Mouse (Mus musculus): ENCODE results near the gene BC003965.

BC003965 gene

DNA sequence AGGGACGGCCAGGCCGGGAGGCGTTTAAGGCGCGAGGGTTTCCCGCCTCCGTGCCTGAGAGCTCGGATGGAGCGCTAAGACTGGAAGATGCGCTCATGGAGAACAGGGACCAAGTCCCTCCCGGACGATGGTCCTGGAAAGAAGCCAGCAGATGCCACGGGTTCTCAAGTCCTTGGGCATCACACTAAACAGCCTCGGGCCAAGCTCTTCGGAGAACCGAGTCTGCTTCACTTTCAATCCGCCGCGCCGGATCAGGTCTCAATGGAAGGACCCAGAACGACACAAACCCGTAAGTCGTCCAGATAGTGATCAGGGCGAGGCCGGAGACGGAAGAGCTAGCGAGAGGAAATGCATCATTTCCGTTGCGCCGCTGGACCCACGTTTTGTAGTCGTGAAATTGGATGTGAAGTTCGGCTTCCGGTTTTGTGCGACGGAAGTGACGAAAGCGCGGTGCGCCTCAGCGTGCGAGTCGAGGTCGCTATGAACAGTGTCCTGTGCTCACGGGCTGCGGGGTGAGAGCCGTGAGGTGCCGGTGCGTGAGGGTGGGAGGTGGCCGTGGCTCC lies at the start of gene BC003965:
TSS of gene BC003965 (plus strand) at position 426 of the 563 bp plus-strand sequence.
- peak; percentile 98 for DNase-seq (ENCODE audit: extremely low read depth, low read depth)

DNA sequence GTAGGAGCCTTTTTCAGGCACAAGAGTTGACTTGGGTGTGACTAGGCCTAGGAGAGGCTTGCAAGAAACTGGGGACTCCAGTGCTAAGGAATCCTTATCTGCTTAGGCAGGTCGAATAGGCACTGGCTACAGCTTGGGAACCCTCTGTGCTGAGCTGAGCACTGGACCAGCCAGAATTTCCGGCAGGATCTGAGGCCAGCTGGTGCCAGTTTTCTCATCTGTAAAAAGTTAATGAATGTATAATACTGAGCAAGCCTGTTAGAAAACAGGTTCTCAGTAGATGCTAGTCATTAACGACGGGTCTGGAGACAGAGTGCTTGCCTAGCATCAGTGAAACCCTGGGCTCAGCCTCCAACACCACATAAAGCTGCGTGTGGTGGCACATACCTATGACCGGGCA lies 48.7 kb upstream of the BC003965 start:
- no peak for DNase-seq (ENCODE audit: extremely low read depth, low read depth)

DNA sequence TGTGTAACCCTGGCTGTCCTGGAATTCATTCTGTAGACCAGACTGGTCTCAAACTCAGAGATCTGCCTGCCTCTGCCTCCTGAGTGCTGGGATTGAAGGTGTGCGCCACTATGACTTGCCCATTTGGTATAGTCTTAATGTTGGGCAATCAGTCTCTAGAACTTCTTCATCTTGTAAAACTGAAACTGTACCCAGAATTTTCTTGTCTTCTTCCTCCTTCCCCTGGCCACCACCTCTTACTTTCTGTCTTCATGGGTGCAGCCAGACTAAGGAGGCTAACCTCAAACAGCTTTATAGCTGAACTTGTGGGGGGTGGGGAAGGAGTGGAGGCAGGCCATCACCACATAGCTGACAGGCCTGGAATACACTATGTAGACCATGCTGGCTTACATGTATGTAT lies 45.6 kb upstream of the BC003965 start:
- no peak for DNase-seq (ENCODE audit: extremely low read depth, low read depth)

GRCm38 (mm10) chr17:25139960-25140359 lies 44.4 kb upstream of the BC003965 start:
- no peak for DNase-seq (ENCODE audit: extremely low read depth, low read depth)

GRCm38 (mm10) chr17:25162161-25162560 lies 22.2 kb upstream of the BC003965 start, which contains the start of gene Ccdc154:
Gene Ccdc154 (plus strand): TSS chr17:25162461.
- DNase-seq (ENCODE audit: extremely low read depth, low read depth), result no peak

DNA sequence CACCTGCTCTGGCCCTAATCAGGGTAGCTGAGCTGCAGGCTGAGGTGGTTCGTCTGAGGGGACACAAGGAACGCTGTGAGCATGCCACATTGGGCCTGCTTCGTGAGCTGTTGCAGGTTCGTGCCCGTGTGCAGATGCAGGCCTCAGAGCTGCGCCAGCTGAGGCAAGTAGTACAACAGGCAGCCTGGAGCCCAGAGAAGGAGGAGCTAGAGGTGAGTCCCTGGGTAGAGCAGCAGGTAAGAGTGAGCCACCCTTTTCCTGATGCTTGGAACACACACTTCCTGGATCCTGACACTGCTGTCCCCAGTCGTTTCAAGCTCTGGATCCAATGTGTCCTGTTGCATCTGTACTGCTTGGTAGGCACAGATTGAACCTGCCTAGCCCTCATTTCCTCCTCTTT lies 21.0 kb upstream of the BC003965 start:
- DNase-seq (ENCODE audit: extremely low read depth, low read depth), result no peak

- no peak for DNase-seq (ENCODE audit: extremely low read depth, low read depth)
These were observed 19.6 kb upstream of the BC003965 start for GRCm38 (mm10) chr17:25164770-25165169.

DNA sequence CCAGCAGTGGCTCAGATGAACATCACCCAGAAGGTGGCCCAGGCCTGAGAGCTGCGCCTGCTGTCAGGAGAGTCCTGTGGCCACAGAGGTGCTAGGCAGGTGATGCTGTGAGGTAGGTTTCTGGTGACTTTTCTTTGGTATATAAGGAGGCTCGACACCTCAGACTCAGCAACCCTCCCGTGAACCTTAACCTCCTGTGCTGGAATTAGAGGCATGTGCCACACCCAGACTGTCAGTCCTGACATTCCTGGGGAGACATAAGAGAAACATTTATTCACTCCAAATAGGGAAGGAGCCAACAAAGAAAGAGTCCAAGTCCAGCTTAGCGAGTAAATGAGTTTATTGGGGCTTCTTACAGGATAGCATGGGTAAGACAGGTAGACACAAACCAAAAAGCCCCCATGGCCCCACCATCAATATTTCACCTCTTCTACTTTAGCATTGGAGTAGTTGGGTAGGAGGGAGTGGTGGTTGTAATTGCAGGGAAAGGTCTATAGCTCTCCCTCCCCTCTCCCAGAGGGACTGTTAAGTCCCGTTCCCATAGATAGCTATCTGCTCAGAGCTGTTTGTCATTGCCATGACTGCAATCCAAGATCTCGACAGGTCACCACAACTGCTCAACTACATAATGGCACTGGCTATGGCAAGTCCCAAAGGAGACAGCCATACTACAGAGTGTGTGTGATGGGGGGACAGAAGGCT lies 18.2 kb upstream of the BC003965 start:
- DNase-seq (ENCODE audit: extremely low read depth, low read depth), result no peak

- DNase-seq (ENCODE audit: extremely low read depth, low read depth), result no peak
These were observed 14.6 kb upstream of the BC003965 start for GRCm38 (mm10) chr17:25169706-25170105.

DNA sequence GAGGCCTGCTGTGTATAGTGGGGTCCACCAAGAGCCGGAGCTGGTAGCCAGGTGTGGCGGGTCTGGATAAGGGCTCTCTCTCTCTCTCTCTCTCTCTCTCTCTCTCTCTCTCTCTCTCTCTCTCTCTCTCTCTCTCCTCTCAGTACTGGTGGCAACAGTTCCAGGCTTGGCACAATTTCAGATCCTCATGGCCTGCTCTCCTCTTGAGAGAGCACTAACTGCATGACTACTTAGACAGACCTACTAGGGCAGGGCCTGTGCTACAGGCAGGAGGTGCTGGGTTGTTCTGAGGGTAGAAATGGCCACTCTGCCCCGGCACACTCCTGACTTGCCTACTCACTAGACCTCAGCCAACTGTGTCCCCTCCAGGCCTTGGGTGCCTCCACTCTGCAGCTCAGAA lies 11.8 kb upstream of the BC003965 start:
- no peak for DNase-seq (ENCODE audit: extremely low read depth, low read depth)

DNA sequence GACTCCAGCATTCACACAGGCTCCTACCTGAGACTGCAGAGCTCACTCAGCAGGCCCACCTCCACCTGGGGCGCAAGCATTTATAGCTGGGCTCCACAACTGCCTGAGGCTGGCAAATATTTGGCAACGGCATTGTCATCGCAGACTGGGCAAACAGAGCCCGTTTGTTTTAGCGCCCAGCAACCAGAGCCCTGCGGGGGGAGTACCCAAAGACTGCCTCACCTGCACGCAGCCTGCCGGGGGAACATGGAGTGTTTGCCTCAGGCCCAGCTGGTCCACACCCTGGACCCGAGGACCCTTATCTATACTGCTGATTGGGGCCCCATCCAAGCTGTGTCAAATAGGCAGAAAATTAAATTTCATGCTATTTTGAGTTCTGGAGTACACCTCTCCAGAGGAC lies 8.9 kb upstream of the BC003965 start, which contains the start of gene Gm38655:
TSS of gene Gm38655 (minus strand) at position 61 of the 400 bp plus-strand sequence.
- no peak for DNase-seq (ENCODE audit: extremely low read depth, low read depth)

DNA sequence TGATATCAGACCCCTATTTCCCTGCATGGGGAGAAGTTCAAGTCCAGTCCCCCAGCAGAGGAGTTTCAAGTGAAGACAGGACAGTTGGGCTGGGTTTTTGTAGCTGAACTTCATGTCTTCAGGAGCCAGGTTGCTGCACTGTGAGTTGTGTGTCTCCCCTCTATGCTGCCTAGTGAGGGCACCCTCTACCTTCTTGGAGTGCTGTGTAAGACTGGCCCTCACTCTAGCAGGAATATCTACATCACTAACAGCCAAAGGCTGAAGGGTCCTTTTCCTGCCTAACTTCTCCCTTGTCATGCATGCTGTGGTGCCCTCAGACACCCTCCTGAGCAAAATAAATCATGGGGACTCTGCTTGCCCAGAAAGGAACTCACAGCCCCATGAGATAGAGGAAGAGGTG lies 1.1 kb upstream of the BC003965 start:
- DNase-seq (ENCODE audit: extremely low read depth, low read depth), result peak; percentile 8

- peak; percentile 41 for DNase-seq (ENCODE audit: extremely low read depth, low read depth)
These were observed 607 bp downstream of the BC003965 start for GRCm38 (mm10) chr17:25184961-25185360.

- DNase-seq (ENCODE audit: extremely low read depth, low read depth), result peak; percentile 12
These were observed 3.4 kb downstream of the BC003965 start for GRCm38 (mm10) chr17:25187784-25188149.

GRCm38 (mm10) chr17:25188150-25189031 lies 4.0 kb downstream of the BC003965 start, which contains the start of gene Unkl:
Gene Unkl (plus strand): TSS chr17:25188397.
- DNase-seq (ENCODE audit: extremely low read depth, low read depth), result no peak

GRCm38 (mm10) chr17:25189091-25189490 lies 4.7 kb downstream of the BC003965 start:
- DNase-seq (ENCODE audit: extremely low read depth, low read depth), result no peak

DNA sequence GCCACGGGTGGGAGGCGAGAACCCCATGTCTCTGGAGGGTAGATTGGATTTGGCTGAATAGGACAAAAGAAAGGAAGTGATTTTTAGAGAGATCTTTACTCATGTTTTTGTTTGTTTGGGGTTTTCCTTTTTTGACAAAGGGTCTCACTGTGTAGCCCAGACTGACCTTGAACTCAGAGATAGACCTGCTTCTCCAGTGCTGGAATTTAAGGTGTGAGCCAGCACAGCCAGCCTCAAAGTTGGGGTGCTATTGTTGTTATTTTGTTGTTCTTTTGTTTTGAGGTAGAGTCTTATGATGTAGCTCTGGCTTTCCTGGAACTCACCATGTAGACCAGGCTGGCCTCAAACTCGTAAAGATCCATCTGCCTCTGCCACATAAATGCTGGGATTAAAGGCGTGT lies 18.0 kb downstream of the BC003965 start:
- no peak for DNase-seq (ENCODE audit: extremely low read depth, low read depth)

GRCm38 (mm10) chr17:25210006-25210405 lies 25.7 kb downstream of the BC003965 start:
- no peak for DNase-seq (ENCODE audit: extremely low read depth, low read depth)

DNA sequence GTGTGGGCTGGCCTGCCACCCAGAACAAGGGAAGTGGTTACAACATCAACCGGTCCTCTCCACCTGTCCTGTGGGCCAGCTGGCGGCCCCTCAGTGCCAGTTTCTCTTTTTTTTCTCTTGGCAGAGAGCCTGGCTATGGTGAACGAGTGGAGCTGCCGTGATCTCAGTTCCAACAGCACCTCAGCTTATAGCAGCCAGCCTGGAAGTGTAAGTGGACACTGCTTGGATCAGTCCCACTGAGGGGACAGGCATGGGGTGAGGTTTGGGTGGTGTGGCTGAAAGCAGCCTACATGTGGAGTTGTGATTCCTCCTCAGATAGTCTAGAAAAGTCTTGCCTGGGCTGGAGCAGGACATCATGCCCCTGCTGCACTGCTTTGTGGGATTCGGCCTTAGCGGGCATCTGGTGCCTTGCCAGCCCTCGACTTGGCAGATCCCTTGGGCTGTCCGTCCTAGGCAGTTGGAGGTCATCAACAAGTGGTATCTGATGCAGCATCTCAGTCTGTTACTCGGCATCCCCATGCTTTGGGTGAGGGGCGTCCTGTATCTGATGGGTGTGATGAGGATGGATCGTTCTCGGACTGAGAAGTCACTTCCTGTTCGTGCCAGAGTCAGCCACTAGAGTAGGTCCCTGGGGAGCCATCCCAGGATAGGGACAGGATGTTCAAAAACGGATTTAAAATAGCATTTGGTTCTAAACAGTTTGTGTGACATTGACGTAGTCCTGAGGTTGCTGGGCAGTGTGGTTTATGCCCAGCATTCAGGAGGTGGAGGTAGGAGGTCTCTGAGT lies 26.5 kb downstream of the BC003965 start:
- no peak for DNase-seq (ENCODE audit: extremely low read depth, low read depth)

DNA sequence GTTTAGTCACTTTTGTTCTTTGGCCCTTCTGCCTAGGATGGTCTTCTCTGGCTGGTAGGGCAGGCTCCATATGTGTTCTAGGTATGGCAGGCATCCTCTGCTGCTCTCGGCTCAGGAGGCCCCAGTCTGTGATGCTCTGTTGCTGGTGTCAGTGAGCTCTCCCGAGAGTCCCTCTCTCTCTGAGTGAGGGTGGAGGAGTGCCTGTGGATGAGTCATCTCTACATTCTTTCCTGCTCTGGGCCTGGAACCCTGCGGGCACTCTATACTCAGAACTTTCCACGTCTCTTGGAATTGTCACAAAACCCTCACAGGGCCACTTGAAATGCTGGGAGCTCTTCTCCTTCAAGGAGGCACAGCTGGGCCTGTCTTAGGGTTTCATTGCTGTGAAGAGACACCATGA lies 27.4 kb downstream of the BC003965 start:
- DNase-seq (ENCODE audit: extremely low read depth, low read depth), result no peak

DNA sequence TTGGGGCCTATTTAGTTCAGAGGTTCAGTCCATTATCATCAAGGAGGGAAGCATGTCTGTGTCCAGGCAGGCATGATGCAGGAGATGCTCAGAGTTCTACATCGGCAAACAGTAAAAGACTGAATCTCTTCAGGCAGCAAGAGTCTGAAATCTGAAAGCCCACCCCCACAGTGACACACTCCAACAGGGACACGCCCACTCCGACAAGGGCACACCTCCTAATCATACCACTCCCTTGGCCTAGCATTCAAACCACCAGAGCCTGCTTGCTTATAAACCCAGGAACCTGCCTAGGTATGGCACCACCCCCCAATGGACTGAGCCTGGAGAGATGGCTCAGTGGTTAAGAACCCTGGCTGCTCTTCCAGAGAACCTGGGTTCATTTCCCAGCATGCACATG lies 31.1 kb downstream of the BC003965 start:
- DNase-seq (ENCODE audit: extremely low read depth, low read depth), result no peak
